In the genomic region with DNA sequence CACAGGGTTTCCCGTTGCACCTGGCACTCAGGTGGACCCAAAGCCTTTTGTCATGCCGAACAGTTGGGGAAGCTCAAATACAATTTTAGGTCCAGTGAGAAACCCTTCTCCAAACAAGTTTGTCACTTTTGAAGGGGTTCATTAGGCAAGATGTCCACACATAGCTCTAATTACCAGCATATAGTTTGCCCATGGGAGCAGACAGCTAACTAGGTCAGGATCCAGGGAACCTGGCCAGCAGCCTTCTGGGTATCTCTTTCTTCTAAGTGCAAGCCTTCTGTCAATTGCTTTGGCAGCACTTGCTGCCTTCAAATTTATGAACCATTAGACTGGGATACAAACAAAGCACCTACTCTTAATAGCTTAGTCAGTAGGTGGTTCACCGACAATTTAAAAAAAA, we compare ENCODE assay signal across 14 mouse cellular contexts.
DNase-seq lines count a peak whose midpoint lies in the region; ATAC-seq and TF ChIP-seq lines count a peak whose summit lies in the region.
"Had no signal": no experiment of that assay in that cellular context is flagged by ENCODE, and none has a peak within 500 bp of the region (broad histone marks: within the 10 kb centered on the region; RNA-seq: fewer than 3 reads in every experiment).

No protein-coding gene starts in this region.

- no peak overlapping the region for H3K9ac ChIP-seq in embryonic facial prominence, embryonic 14.5 days (ENCODE audit: low read depth, low read length)
- no peak overlapping the region for H3K9ac ChIP-seq in hindbrain, postnatal 0 days (replicated peaks; ENCODE audit: low read length)
- no peak overlapping the region for H3K9ac ChIP-seq in hindbrain, embryonic 11.5 days (ENCODE audit: low read depth, low read length)
- H3K9ac ChIP-seq: embryonic facial prominence, embryonic 13.5 days; heart, embryonic 13.5 days; limb, embryonic 15.5 days; lung, embryonic 14.5 days had no signal

- no peak overlapping the region for H3K4me2 ChIP-seq in embryonic facial prominence, embryonic 14.5 days (ENCODE audit: low read depth, low read length)
- H3K4me2 ChIP-seq in hindbrain, postnatal 0 days (ENCODE audit: low read depth, low read length): no peak overlapping the region
- H3K4me2 ChIP-seq in hindbrain, embryonic 11.5 days (replicated peaks; ENCODE audit: low read depth, low read length): no peak overlapping the region
- H3K4me2 ChIP-seq: embryonic facial prominence, embryonic 13.5 days; heart, embryonic 13.5 days; limb, embryonic 15.5 days; lung, embryonic 14.5 days had no signal

- no peak overlapping the region for H3K4me3 ChIP-seq in embryonic facial prominence, embryonic 14.5 days (ENCODE audit: low read depth, low read length)
- H3K4me3 ChIP-seq in embryonic facial prominence, embryonic 10.5 days: no peak overlapping the region
- no peak overlapping the region for H3K4me3 ChIP-seq in hindbrain, postnatal 0 days (ENCODE audit: low read length)
- H3K4me3 ChIP-seq in hindbrain, embryonic 11.5 days (ENCODE audit: low read depth, low read length): no peak overlapping the region
- H3K4me3 ChIP-seq: embryonic facial prominence, embryonic 13.5 days; heart, embryonic 13.5 days; limb, embryonic 15.5 days had no signal

- H3K27me3 ChIP-seq in embryonic facial prominence, embryonic 14.5 days (replicated peaks; ENCODE audit: control insufficient read depth, insufficient read depth, low read length): no peaks in the 10 kb centered on the region
- H3K27me3 ChIP-seq in embryonic facial prominence, embryonic 10.5 days (replicated peaks; ENCODE audit: low read depth, poor library complexity, severe bottlenecking): no peaks in the 10 kb centered on the region
- no peaks in the 10 kb centered on the region for H3K27me3 ChIP-seq in hindbrain, postnatal 0 days (ENCODE audit: insufficient read depth, low read length)
- no peaks in the 10 kb centered on the region for H3K27me3 ChIP-seq in hindbrain, embryonic 11.5 days (ENCODE audit: control insufficient read depth, insufficient read depth, low read length)
- H3K27me3 ChIP-seq: embryonic facial prominence, embryonic 13.5 days; heart, embryonic 13.5 days; limb, embryonic 15.5 days had no signal

- 0 out of 2 replicates have a peak, but pooled peaks cover 3% of the 10 kb centered on the region for H3K4me1 ChIP-seq in embryonic facial prominence, embryonic 14.5 days (ENCODE audit: control insufficient read depth, insufficient read depth, low read length)
- H3K4me1 ChIP-seq in embryonic facial prominence, embryonic 10.5 days: peaks cover 6% of the 10 kb centered on the region; the same call in 1 of the 2 replicates
- H3K4me1 ChIP-seq in hindbrain, postnatal 0 days (ENCODE audit: insufficient read depth, low read length): peaks cover 23% of the 10 kb centered on the region
- H3K4me1 ChIP-seq in hindbrain, embryonic 11.5 days (replicated peaks; ENCODE audit: control insufficient read depth, insufficient read depth, low read length): no peaks in the 10 kb centered on the region
- H3K4me1 ChIP-seq: embryonic facial prominence, embryonic 13.5 days had no signal

- 74% methylated on average over 3 of the region's 3 CpGs for WGBS in embryonic facial prominence, embryonic 14.5 days
- WGBS in embryonic facial prominence, embryonic 10.5 days: 83% methylated on average over 3 of the region's 3 CpGs
- 48% methylated on average over 3 of the region's 3 CpGs for WGBS in hindbrain, postnatal 0 days
- WGBS in hindbrain, embryonic 11.5 days: 89% methylated on average over 3 of the region's 3 CpGs

- ATAC-seq in embryonic facial prominence, embryonic 14.5 days (ENCODE audit: low read depth): no peak
- ATAC-seq in hindbrain, postnatal 0 days: no peak
- no peak for ATAC-seq in hindbrain, embryonic 11.5 days (ENCODE audit: low FRiP score)
- no peak for ATAC-seq in activated CD4-positive, CD25-positive, alpha-beta regulatory T cell, adult 4 months

- no peak for TF ChIP-seq CTCF in hindbrain, postnatal 0 days (IDR thresholded peaks at IDR 0.05; ENCODE audit: low read depth)

- H3K27ac ChIP-seq in embryonic facial prominence, embryonic 14.5 days (replicated peaks; ENCODE audit: low read depth, low read length): no peak overlapping the region
- H3K27ac ChIP-seq in embryonic facial prominence, embryonic 10.5 days (replicated peaks): no peak overlapping the region
- H3K27ac ChIP-seq in hindbrain, postnatal 0 days: peak overlapping the region; percentile 48; the same call in 1 of the 2 replicates
- no peak overlapping the region for H3K27ac ChIP-seq in hindbrain, embryonic 11.5 days (ENCODE audit: low read depth, low read length)
- H3K27ac ChIP-seq: embryonic facial prominence, embryonic 13.5 days; heart, embryonic 13.5 days; kidney, postnatal 0 days; limb, embryonic 15.5 days had no signal

- no peaks in the 10 kb centered on the region for H3K36me3 ChIP-seq in embryonic facial prominence, embryonic 14.5 days (ENCODE audit: control insufficient read depth, insufficient read depth, low read length)
- no peaks in the 10 kb centered on the region for H3K36me3 ChIP-seq in embryonic facial prominence, embryonic 10.5 days (replicated peaks)
- H3K36me3 ChIP-seq in hindbrain, postnatal 0 days (ENCODE audit: insufficient read depth, low read length): no peaks in the 10 kb centered on the region
- no peaks in the 10 kb centered on the region for H3K36me3 ChIP-seq in hindbrain, embryonic 11.5 days (ENCODE audit: control insufficient read depth, insufficient read depth, low read length)
- H3K36me3 ChIP-seq: embryonic facial prominence, embryonic 13.5 days; heart, embryonic 13.5 days; limb, embryonic 15.5 days had no signal

- DNase-seq in embryonic facial prominence, embryonic 14.5 days (ENCODE audit: low spot score): peak; percentile 9
- no peak for DNase-seq in embryonic facial prominence, embryonic 10.5 days (ENCODE audit: low spot score)
- DNase-seq in hindbrain, postnatal 0 days (ENCODE audit: low spot score): peak; percentile 56
- no peak for DNase-seq in hindbrain, embryonic 11.5 days (ENCODE audit: low spot score)
- DNase-seq in Muller cell, postnatal 12 days (ENCODE audit: inconsistent ontology term): peak; percentile 71
- DNase-seq in cerebellum, postnatal 10 days: peak; percentile 89 to 90
- DNase-seq in thymus, postnatal 0 days (ENCODE audit: low spot score): no peak
- DNase-seq: adrenal gland, postnatal 14 days had no signal

- no peaks in the 10 kb centered on the region for H3K9me3 ChIP-seq in embryonic facial prominence, embryonic 14.5 days (ENCODE audit: control insufficient read depth, low read length)
- H3K9me3 ChIP-seq in embryonic facial prominence, embryonic 10.5 days: no peaks in the 10 kb centered on the region
- no peaks in the 10 kb centered on the region for H3K9me3 ChIP-seq in hindbrain, postnatal 0 days (ENCODE audit: low read length)
- no peaks in the 10 kb centered on the region for H3K9me3 ChIP-seq in hindbrain, embryonic 11.5 days (ENCODE audit: control insufficient read depth, low read length)
- H3K9me3 ChIP-seq: embryonic facial prominence, embryonic 13.5 days; heart, embryonic 13.5 days; limb, embryonic 15.5 days had no signal

Comparison
In these comparisons a context has a peak if more than half of its experiments do, and no peak if none do; other contexts are left out.
1. DNase-seq: peak in embryonic facial prominence, embryonic 14.5 days (single experiment), hindbrain, postnatal 0 days (single experiment), Muller cell, postnatal 12 days (single experiment) and cerebellum, postnatal 10 days (2 of 2); none in embryonic facial prominence, embryonic 10.5 days (single experiment), hindbrain, embryonic 11.5 days (single experiment) and thymus, postnatal 0 days (single experiment).